Mouse (Mus musculus) embryonic facial prominence, embryonic 14.5 days (tissue): ENCODE measurements around the gene Gad2. TPM values are rescaled to one million over a fixed set of nuclear protein-coding genes. Genes with fewer than 3 reads are reported as not detected.

ENCODE experiments used
- ATAC-seq: fragments of 200-750 bp; cut with Nextera tagmentation; 2 replicates; pipeline ENCODE4 v1.8.0; 2017; ENCODE audit warnings: low read depth, moderate number of reproducible peaks, moderate TSS enrichment
- DNase-seq: peaks from one replicate; pipeline ENCODE4 v3.0.0-alpha.2; 2015; ENCODE audit warnings: low spot score
- H3K27ac ChIP-seq: fragments of 300-500 bp; sonication (generic); replicated peaks from 2 replicates; pipeline ENCODE4 v1.5.1; 2014; ENCODE audit warnings: low read depth, mild to moderate bottlenecking, low read length, moderate library complexity
- H3K27me3 ChIP-seq: fragments of 300-500 bp; sonication (generic); replicated peaks from 2 replicates; pipeline ENCODE4 v1.6.1; 2014; ENCODE audit warnings: low read length; ENCODE audit not compliant: control insufficient read depth, insufficient read depth
- H3K36me3 ChIP-seq: fragments of 300-500 bp; sonication (generic); 2 replicates; pipeline ENCODE4 v1.6.1; 2014; ENCODE audit warnings: low read length, mixed read lengths; ENCODE audit not compliant: control insufficient read depth, insufficient read depth
- H3K4me1 ChIP-seq: fragments of 300-500 bp; sonication (generic); 2 replicates; pipeline ENCODE4 v1.6.1; 2014; ENCODE audit warnings: antibody characterized with exemption, low read length; ENCODE audit not compliant: control insufficient read depth, insufficient read depth
- H3K4me2 ChIP-seq: fragments of 300-500 bp; sonication (generic); 2 replicates; pipeline ENCODE4 v1.6.1; 2014; ENCODE audit warnings: low read depth, mild to moderate bottlenecking, low read length, moderate library complexity, mixed read lengths
- H3K4me3 ChIP-seq: fragments of 300-500 bp; sonication (generic); 2 replicates; pipeline ENCODE4 v1.5.1; 2014; ENCODE audit warnings: low read depth, mild to moderate bottlenecking, low read length
- H3K9ac ChIP-seq: fragments of 300-500 bp; sonication (generic); 2 replicates; pipeline ENCODE4 v1.6.1; 2014; ENCODE audit warnings: low read depth, mild to moderate bottlenecking, low read length, moderate library complexity, mixed read lengths
- H3K9me3 ChIP-seq: fragments of 300-500 bp; sonication (generic); 2 replicates; pipeline ENCODE4 v1.6.1; 2016; ENCODE audit warnings: low read length; ENCODE audit not compliant: control insufficient read depth
- whole genome bisulfite sequencing: fragments of 180-500 bp; shearing (Covaris S2); extraction: QIAGEN DNeasy Blood & Tissue Kit; methylation state at CpG from one replicate; pipeline ENCODE4 v1.1.7; 2014; 5-methylcytosine and 5-hydroxymethylcytosine counted together
- polyA plus RNA-seq: library from polyadenylated mRNA; unstranded; fragments of >200 nt; fragmentation: Nextera tagmentation; extraction: Ambion mirVana; gene quantifications from 2 replicates; pipeline ENCODE4 v1.2.1, GENCODE M21; 2014

Gene Gad2
- polyA plus RNA-seq, 1 experiment from 2014 or later, result 0.22 TPM

DNA sequence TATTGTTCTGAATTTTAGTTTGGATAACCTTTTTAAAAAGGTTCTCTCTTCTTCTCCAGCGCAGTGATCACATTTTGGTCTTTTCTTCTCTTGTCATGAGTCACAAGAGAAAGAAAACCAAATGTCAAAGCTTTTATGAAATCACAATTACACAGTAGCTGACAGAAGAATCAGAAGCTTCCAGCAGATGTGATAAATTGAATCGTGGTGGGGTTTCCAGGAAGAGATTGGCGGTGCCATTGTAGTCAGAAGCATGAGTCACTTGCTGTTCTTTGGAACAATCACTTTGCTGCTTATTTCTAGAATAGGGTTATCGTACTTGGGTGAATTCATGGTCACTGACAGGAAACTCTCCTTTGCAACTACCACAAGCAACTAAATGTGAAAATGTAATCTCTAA is 57.9 kb downstream of the Gad2 start:
- Histone ChIP-seq H3K9ac (no peak overlapping the region), H3K9me3 (no peaks in the 10 kb centered on the region), H3K4me1 (no peaks in the 10 kb centered on the region), H3K4me2 (no peak overlapping the region), H3K4me3 (no peak overlapping the region), H3K36me3 (no peaks in the 10 kb centered on the region), H3K27ac (no peak overlapping the region), H3K27me3 (no peaks in the 10 kb centered on the region)
- ATAC-seq (no peak), DNase-seq (no peak)
- 81% methylated on average over 4 of the region's 4 CpGs for WGBS

DNA sequence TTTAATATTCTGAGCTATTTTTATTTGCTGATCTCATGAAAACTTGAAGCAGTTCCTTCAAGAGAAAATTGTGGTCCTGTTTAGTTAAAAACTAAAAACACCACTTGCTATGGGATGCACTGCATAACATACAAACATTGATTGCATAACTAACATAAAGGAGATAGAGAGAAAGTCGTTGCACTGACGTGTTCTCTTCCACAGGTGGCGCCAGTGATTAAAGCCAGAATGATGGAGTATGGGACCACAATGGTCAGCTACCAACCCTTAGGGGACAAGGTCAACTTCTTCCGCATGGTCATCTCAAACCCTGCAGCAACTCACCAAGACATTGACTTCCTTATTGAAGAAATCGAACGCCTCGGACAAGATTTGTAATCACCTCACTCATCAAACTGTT is 68.0 kb downstream of the Gad2 start:
- WGBS, result 80% methylated on average over 7 of the region's 7 CpGs

GRCm38 (mm10) chr2:22704780-22705727 is 83.0 kb downstream of the Gad2 start:
- Histone ChIP-seq H3K27me3 (no peaks in the 10 kb centered on the region), H3K9ac (no peak overlapping the region), H3K4me2 (no peak overlapping the region), H3K4me1 (peaks cover 14% of the 10 kb centered on the region; the same call in 1 of the 2 replicates), H3K27ac (no peak overlapping the region; the same call in 1 of the 2 replicates), H3K36me3 (no peaks in the 10 kb centered on the region), H3K9me3 (no peaks in the 10 kb centered on the region), H3K4me3 (no peak overlapping the region)
- 54% methylated on average over 4 of the region's 4 CpGs for WGBS
- DNase-seq (peak; percentile 71), ATAC-seq (0 out of 2 replicates have a peak, but pooled peaks have one; percentile 26)

More for the DNA sequence above, 68.0 kb downstream of the Gad2 start:
- Histone ChIP-seq H3K4me2 (no peak overlapping the region), H3K27me3 (no peaks in the 10 kb centered on the region), H3K9me3 (no peaks in the 10 kb centered on the region), H3K36me3 (no peaks in the 10 kb centered on the region), H3K4me1 (no peaks in the 10 kb centered on the region), H3K27ac (no peak overlapping the region), H3K4me3 (no peak overlapping the region), H3K9ac (no peak overlapping the region)
- ATAC-seq (no peak), DNase-seq (no peak)

DNA sequence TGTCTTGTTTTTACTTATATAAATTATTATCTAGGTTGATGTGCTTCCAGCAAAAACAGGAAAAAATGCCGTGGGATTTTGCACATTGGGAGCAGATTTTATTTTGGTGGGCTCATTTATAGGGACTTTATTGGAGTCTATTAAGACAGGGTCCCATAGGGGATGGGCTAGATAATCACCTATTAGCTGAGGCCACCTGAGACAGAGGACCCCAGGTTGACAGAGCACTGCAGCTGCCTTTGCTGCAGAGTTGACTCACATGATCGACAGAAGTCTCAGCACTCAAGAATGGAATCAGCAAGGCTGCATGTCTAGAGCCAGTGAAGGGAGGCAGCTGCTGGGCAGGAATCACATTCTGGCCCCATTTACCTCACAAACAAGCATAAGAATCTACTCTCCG is 84.2 kb downstream of the Gad2 start:
- no peaks in the 10 kb centered on the region for H3K36me3 ChIP-seq
- H3K9ac ChIP-seq, result no peak overlapping the region
- no peak overlapping the region for H3K4me2 ChIP-seq
- ATAC-seq (no peak), DNase-seq (no peak)
- H3K27me3 ChIP-seq, result no peaks in the 10 kb centered on the region
- 64% methylated on average over 3 of the region's 3 CpGs for WGBS
- no peak overlapping the region for H3K27ac ChIP-seq
- peaks cover 14% of the 10 kb centered on the region; the same call in 1 of the 2 replicates for H3K4me1 ChIP-seq
- H3K4me3 ChIP-seq, result no peak overlapping the region
- no peaks in the 10 kb centered on the region for H3K9me3 ChIP-seq

GRCm38 (mm10) chr2:22721522-22722470 is 99.8 kb downstream of the Gad2 start:
- Histone ChIP-seq H3K4me1 (no peaks in the 10 kb centered on the region), H3K4me3 (no peak overlapping the region), H3K36me3 (no peaks in the 10 kb centered on the region), H3K9me3 (no peaks in the 10 kb centered on the region), H3K27ac (no peak overlapping the region), H3K27me3 (no peaks in the 10 kb centered on the region), H3K4me2 (no peak overlapping the region), H3K9ac (no peak overlapping the region)
- peak; percentile 92 for ATAC-seq
- 23% methylated on average over 8 of the region's 8 CpGs for WGBS
- DNase-seq, result peak; percentile 88

DNA sequence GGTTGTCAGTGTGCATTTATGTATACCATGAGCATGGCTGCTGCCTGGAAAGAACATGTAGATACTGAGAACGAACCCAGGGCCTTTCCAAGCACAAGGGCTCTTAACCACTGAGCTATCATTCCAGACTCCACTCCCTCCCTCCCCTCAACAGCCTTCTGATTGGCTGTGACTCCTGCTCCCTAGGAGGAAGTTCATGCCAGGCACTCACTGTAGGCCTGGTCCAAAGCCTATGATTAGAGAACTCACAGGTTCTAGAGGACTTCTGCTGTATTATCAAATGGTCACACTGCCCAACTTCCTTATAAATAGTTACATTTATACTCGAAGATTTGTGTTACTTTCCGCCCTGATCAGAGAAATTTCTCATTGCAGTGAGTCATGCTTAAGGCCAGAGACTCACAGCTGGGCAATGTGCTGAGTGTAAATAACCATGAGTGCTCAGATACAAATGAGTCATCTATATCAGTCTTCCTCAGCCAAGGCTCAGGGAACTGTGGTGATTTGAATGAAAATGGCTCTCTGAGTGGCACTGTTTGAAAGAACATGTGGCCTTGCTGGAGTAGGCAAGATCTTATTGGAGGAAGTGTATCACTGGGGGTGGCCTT is 102.0 kb downstream of the Gad2 start:
- Histone ChIP-seq H3K9me3 (no peaks in the 10 kb centered on the region), H3K4me3 (no peak overlapping the region), H3K27me3 (no peaks in the 10 kb centered on the region), H3K27ac (no peak overlapping the region), H3K4me2 (no peak overlapping the region), H3K36me3 (no peaks in the 10 kb centered on the region), H3K4me1 (no peaks in the 10 kb centered on the region), H3K9ac (no peak overlapping the region)
- ATAC-seq (no peak), DNase-seq (no peak)
- WGBS, result 71% methylated on average over 3 of the region's 3 CpGs

GRCm38 (mm10) chr2:22727113-22727512 is 105.1 kb downstream of the Gad2 start:
- no peaks in the 10 kb centered on the region for H3K4me1 ChIP-seq
- no peak for ATAC-seq
- no peak overlapping the region for H3K4me2 ChIP-seq
- H3K27me3 ChIP-seq, result no peaks in the 10 kb centered on the region
- DNase-seq, result no peak
- H3K9ac ChIP-seq, result no peak overlapping the region
- no peaks in the 10 kb centered on the region for H3K36me3 ChIP-seq
- WGBS, result 79% methylated on average over 1 of the region's 1 CpGs
- no peak overlapping the region for H3K27ac ChIP-seq
- H3K9me3 ChIP-seq, result no peaks in the 10 kb centered on the region
- no peak overlapping the region for H3K4me3 ChIP-seq

DNA sequence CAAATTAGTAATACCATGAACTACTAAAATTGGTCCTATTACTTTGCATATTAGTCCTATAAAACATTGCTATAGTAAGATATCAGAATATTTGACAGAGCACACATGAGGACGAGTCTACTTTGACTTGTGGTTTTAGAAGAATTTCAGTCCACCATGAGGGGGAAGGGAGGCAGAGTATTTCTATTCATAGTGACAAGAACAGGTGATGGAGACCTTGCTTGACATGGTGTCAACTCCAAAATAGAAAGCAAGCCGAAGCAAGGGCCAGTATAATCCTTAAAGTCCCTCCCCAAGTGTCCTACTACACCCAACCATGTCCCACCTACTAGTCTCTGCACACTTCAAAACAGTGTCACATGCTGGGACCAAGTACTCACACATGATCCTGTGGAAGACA is 114.1 kb downstream of the Gad2 start:
- WGBS, result 65% methylated on average over 2 of the region's 2 CpGs
- ATAC-seq, result no peak
- no peaks in the 10 kb centered on the region for H3K4me1 ChIP-seq

More for the DNA sequence above, 114.1 kb downstream of the Gad2 start:
- DNase-seq, result no peak
- Histone ChIP-seq H3K36me3 (no peaks in the 10 kb centered on the region), H3K9me3 (no peaks in the 10 kb centered on the region), H3K27ac (no peak overlapping the region), H3K9ac (no peak overlapping the region), H3K4me3 (no peak overlapping the region), H3K4me2 (no peak overlapping the region), H3K27me3 (no peaks in the 10 kb centered on the region)
